Mouse (Mus musculus) ovary, adult 18-20 months (tissue): ENCODE measurements around the gene Gm7029.
A peak's percentile ranks its signal among the peaks of the same experiment; 100 is the strongest.

ENCODE experiments used
- DNase-seq: peaks from one replicate; pipeline ENCODE4 v3.0.0; 2022; ENCODE audit warnings: low spot score, mixed read lengths

The Gm7029 gene

GRCm38 (mm10) chr17:33913264-33913663 is 39.6 kb downstream of the Gm7029 start:
- no peak for DNase-seq

GRCm38 (mm10) chr17:33913905-33914304 is 40.3 kb downstream of the Gm7029 start:
- no peak for DNase-seq

DNA sequence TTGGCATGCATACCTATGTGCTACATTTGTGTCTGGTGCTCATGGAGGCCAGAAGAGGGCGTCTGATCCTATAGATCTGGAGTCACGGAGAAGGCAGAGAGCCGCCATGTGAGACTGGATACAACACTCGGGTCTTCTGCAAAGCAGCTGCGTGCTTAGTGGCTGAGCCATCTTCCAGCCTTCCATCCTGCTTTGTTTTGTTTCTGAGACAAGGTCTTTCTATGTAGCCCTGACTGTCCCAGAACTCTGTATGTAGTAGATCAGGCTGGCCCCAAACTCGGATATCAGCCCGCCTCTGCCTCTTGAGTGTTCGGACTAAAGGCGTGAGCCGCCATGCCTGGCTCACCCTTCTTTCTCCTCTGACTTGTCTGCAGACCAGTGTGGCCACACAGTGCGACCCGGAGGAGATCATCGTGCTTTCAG is 41.3 kb downstream of the Gm7029 start:
- no peak for DNase-seq

DNA sequence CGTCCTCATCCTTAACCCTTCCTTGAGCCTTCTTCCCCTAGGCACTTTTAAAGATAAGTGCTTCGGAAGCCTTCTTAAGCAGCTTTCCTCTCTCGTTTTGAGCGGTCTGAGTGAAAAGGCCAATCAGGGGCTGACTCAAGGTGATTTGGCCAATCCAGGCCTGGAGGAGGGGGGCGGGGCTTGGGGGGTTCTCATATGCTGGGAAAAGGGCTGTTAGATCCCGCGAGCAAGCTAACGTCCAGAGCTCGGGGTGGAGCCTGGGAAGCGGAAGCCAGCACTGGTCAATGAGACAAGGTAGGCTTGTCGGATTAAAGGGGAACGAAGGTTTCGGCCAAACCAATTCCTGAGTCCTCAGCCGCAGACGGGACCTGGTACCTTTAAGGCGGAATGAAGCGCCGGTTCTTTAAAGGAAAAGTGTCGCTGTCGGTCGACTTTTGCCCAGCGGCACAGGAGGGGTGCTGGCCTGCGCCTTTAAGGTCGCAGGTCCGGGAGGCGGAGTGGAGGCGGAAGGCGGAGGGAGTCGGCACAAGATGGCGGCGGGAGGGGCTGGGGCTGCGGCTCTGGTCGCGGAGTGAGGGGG is 42.1 kb downstream of the Gm7029 start, which contains the start of the genes Tapbp and Zbtb22:
Gene Tapbp, plus strand, starts transcription at position 229 of the 580 bp plus-strand sequence.
Gene Zbtb22, plus strand, starts transcription at position 234 of the 580 bp plus-strand sequence.
- peak; percentile 97 for DNase-seq

DNA sequence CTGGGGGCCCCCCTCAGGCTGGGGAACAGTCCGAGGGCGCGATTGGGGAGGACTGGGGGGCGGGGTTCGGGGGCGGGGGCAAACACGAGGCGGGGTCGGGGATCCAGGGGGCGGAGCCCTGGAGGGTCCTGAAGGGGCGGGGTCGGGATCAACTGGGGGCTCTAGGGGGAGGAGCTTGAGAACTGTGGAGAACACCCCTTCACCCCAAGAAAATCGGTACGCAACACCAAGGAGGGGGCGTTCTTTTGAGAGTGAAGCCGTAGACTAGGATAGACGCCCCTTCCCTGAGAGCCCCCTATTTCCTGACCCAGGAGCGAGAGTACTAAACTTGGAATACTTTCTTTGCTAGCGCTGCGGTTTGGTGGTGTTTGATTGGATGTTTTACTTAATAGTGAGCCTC is 42.7 kb downstream of the Gm7029 start:
- DNase-seq = no peak

DNA sequence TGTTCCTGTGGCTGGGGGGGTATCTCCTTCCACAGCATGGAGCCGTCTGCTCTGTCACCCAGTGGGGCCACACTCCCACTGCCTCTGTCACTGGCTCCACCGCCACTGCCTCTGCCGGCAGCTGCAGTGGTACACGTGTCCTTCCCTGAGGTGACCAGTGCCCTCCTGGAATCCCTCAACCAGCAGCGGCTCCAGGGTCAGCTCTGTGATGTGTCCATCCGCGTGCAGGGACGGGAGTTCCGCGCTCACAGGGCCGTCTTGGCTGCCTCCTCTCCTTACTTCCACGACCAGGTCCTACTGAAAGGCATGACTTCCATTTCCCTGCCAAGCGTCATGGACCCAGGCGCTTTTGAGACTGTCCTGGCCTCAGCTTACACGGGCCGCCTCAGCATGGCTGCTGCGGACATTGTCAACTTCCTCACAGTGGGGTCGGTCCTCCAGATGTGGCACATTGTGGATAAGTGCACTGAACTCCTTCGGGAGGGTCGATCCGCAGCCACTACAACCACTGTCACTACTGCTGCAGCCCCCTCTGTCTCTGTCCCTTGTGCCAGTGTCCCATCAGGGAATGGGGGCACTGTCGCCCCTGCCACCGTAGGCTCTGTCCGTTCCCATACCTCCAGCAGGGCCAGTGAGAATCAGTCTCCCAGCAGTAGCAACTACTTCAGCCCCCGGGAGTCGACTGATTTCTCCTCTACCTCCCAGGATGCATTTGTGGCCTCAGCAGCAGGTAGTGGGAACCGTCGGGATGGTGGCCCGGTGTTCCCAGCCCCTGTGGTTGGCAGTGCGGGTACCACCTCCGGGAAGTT is 43.4 kb downstream of the Gm7029 start:
- DNase-seq = no peak

DNA sequence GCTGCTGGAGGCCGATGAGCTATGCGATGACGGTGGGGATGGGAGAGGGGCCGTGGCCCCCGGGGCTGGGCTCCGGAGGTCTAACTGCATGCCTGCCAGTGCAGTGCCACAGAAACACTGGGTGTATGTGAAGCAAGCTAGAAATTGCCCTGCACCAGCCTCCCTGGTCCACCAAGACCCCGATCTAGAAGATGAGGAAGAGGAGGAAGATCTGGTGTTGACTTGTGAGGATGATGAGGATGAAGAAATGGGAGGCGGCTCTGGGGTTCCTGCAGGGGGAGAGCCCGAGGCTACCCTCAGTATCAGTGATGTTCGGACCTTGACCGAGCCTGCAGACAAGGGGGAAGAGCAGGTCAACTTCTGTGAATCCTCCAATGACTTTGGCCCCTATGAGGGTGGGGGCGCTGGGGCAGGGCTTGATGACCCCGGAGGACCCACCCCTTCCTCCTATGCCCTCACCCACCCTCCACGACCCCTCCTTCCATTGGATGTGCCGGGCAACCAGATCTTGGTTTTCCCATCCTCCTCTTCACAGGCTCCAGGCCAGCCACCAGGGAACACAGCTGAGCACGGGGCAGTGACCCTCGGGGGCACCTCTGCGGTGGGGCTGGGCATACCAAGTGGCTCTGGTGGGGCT is 44.1 kb downstream of the Gm7029 start:
- no peak for DNase-seq

- DNase-seq = no peak
Observed at GRCm38 (mm10) chr17:33918293-33919203, 44.9 kb downstream of the Gm7029 start.

DNA sequence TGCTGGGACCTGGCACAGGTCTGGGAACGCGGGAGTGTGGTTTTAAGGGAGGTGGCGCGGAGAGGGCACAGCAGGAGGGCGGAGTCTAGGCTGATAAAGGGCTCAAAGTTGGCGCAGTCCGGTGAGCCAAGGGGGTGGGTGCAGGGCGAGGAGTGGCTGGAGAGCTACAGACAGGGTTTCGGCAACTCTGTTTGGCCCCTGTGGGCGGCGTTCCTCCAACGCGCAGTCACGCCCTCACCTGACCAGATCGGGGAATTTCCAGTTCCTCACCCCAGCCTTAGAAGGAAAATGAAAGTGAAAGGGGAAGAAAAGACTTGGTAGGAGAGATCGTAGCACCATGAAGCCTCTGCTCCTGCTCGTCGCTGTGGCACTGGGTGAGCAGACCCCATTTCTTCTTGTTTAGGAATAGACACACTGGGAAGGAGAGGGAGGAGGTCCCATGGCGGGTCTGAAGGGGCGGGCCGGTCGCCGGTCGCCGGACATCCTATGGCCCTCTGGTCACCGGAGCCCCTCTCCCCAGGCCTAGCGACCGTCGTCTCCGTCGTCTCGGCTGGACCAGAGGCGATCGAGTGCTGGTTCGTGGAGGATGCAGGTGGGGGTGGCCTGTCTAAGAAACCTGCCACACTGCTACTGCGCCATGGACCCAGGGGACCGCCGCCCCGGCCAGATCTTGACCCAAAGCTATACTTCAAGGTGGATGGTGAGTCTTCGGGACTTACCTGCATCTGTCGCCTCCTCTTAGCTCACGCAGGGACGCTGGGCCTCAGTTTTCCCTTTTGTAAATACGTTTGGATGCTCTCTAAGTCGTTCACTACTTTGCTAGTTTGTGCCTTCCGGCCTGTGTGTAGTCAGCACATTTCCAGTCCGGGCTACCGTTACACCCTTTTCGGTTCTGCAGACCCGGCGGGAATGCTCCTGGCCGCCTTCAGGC is 46.0 kb downstream of the Gm7029 start:
- peak; percentile 87 for DNase-seq

DNA sequence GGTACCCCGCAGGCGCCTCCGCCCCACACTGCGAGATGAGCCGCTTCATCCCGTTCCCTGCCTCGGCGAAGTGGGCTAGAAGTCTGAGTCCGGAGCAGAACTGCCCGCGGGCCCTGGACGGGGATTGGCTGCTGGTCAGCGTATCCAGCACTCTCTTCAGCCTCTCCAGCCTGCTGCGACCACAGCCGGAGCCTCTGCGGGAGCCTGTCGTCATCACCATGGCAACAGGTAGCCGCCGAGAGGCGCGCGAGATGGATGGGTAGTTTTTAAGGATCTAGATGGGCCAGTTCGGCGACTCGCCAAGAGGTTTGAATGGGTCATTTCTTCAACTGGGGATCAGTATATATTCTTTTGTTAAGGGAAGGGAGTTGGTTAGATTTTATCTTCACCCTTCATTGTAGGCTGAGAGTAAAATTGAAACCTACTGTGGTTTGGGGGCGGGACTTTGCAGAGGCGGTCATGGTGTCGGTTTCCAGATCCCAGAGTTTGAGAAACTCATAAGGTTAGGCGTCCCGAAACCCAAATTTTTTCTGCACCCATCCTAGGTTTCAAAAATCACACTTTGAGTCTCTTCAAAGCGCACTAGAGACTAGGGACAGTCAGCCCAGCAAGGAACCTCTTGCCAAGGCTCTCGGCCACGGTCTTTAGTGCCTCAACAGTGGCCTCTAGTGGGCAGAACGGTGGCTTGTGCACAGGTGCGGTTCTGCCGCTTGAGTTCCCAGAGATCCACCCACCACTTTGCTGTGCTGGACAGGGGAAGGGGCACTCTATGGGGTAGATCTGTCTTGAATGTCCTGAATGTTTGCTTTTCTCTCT is 46.9 kb downstream of the Gm7029 start:
- DNase-seq = peak; percentile 78

DNA sequence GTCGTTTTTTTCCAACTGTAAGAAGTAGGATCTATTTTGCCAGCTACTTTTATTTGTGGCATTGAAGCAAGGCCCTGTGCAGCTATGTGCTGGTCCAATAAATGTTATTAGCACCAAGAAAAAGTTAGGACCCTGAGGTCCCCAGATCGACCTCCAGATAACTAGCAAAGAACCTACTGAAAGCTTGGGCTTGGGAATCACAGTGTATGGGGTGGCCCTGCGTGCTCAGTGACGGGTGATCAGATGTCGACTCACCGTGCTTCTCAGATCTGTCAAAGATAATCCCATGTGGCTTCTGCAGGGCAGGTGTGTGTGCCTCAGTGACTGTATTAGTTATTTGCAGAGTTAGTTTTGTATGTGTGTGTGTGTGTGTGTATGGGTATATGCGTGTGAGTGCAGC is 47.7 kb downstream of the Gm7029 start:
- DNase-seq = no peak
